Mouse (Mus musculus): ENCODE results near the gene Atp11b. TPM values are rescaled to one million over a fixed set of nuclear protein-coding genes. Genes with fewer than 3 reads are reported as not detected.

Atp11b gene
- polyA plus RNA-seq, 1 experiment from 2014 or later, result 31.4 TPM

DNA sequence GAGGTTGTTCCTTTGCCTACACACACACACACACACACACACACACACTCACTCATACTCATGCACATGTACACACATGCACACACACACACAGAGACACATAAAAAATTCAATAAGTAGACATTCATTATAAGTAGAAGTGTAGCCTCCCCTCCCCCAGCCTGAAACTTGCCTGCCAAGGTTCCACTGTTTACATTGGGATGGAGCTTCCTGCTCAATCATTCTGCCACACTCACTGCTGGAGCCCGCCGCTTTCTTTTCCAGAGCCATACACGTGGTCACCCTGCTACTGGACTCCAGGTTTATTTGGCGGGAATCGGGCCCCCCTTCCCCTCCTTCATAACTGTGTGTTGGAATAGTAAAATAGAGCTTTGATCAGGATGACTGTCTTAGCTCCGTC lies 24.4 kb upstream of the Atp11b start:
- H3K9me3 ChIP-seq (ENCODE audit: low read length), result 0 out of 2 replicates have a peak, but pooled peaks cover 5% of the 10 kb centered on the region
- H3K27me3 ChIP-seq (ENCODE audit: insufficient read depth, low read length), result no peaks in the 10 kb centered on the region
- H3K4me2 ChIP-seq (replicated peaks; ENCODE audit: low read depth, low read length), result no peak overlapping the region
- H3K9ac ChIP-seq (replicated peaks; ENCODE audit: low read length), result no peak overlapping the region
- no peaks in the 10 kb centered on the region for H3K4me1 ChIP-seq (ENCODE audit: insufficient read depth, low read length)
- no peak overlapping the region for H3K4me3 ChIP-seq (ENCODE audit: low read length)
- WGBS, result 47% methylated on average over 6 of the region's 6 CpGs
- no peak for ATAC-seq (ENCODE audit: low FRiP score, low TSS enrichment)
- H3K27ac ChIP-seq (ENCODE audit: low read length), result no peak overlapping the region
- no peaks in the 10 kb centered on the region for H3K36me3 ChIP-seq (ENCODE audit: insufficient read depth, low read length)

DNA sequence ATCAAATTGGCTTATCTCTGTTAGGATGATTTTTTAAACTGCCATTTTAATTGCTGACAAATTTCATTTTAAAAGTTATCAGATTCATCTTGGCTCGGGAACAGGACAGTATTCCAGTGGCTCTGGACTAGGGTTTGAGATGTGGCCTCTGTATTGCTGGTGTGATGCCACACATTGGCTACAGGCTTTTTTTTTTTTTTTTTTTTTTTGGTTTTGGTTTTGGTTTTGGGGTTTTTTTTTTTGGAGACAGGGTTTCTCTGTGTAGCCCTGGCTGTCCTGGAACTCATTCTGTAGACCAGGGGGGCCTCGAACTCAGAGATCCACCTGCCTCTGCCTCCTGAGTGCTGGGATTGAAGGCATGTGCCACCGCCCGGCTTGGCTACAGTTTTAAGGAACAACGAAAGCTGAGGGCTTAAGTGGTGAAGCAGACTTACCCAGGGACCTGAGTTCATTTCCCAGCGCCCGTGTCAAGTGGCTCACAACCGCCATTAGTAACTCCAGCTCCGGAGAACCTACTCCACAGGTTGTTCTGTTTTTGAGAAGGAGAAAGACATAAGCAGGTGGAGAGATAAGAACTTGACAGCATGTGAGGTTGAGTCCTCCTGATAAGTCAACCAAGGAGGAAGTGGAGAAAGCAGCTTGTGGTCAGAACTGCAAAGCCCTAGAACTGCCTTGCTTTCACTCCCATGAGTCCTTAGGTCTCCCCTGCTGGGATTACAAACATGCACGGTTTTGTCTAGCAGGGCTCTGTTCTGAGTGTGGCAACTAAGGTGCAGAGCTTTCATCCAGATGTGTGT lies 21.7 kb upstream of the Atp11b start:
- H3K4me3 ChIP-seq (ENCODE audit: low read length), result no peak overlapping the region
- no peak for ATAC-seq (ENCODE audit: low FRiP score, low TSS enrichment)
- H3K27ac ChIP-seq (ENCODE audit: low read length), result no peak overlapping the region
- no peak overlapping the region for H3K9ac ChIP-seq (replicated peaks; ENCODE audit: low read length)
- 0 out of 2 replicates have a peak, but pooled peaks cover 5% of the 10 kb centered on the region for H3K9me3 ChIP-seq (ENCODE audit: low read length)
- WGBS, result 83% methylated on average over 10 of the region's 10 CpGs
- H3K36me3 ChIP-seq (ENCODE audit: insufficient read depth, low read length), result no peaks in the 10 kb centered on the region
- H3K4me1 ChIP-seq (ENCODE audit: insufficient read depth, low read length), result no peaks in the 10 kb centered on the region
- no peak overlapping the region for H3K4me2 ChIP-seq (replicated peaks; ENCODE audit: low read depth, low read length)
- H3K27me3 ChIP-seq (ENCODE audit: insufficient read depth, low read length), result no peaks in the 10 kb centered on the region

DNA sequence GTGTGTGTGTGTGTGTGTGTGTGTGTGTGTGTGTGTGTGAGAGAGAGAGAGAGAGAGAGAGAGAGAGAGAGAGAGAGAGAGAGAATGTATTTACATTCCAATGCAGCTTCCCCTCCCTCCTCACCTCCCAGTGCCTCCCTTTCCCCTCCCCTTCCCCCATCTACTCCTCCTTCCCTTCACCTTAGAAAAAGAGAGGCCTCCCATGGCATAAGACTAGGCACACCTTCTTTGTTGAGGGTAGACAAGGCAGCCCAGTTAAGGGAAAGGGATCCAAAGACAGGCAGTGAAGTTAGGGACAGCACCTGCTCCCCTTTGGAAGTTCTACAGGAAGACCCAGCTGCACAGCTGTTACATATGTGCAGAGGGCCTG lies 21.1 kb upstream of the Atp11b start:
- Histone ChIP-seq H3K4me1 (ENCODE audit: insufficient read depth, low read length) (no peaks in the 10 kb centered on the region), H3K27ac (ENCODE audit: low read length) (no peak overlapping the region), H3K27me3 (ENCODE audit: insufficient read depth, low read length) (no peaks in the 10 kb centered on the region), H3K9me3 (ENCODE audit: low read length) (0 out of 2 replicates have a peak, but pooled peaks cover 5% of the 10 kb centered on the region), H3K4me2 (replicated peaks; ENCODE audit: low read depth, low read length) (no peak overlapping the region), H3K4me3 (ENCODE audit: low read length) (no peak overlapping the region), H3K9ac (replicated peaks; ENCODE audit: low read length) (no peak overlapping the region), H3K36me3 (ENCODE audit: insufficient read depth, low read length) (no peaks in the 10 kb centered on the region)
- no peak for ATAC-seq (ENCODE audit: low FRiP score, low TSS enrichment)

DNA sequence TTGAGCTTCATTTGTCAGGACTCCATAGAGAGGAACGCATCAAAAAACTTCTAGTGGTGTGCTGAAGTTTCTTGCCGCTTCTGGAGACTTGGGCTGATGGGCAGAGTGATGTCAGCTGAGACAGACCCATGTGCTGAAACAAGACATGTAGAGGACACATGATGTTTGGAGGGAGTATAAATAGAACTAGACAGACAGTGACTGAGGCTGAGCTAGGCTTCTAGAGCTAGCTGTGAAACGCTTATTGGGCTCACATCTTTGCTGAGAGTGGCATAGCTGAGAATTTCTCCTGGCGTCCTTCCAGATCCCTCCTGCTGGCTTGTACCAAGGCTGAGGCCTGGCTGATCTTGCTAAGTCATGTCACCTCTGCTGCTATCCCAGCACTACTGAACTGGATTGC lies 19.4 kb upstream of the Atp11b start:
- no peaks in the 10 kb centered on the region for H3K36me3 ChIP-seq (ENCODE audit: insufficient read depth, low read length)
- no peak overlapping the region for H3K4me3 ChIP-seq (ENCODE audit: low read length)
- H3K9ac ChIP-seq (replicated peaks; ENCODE audit: low read length), result no peak overlapping the region
- H3K27me3 ChIP-seq (ENCODE audit: insufficient read depth, low read length), result no peaks in the 10 kb centered on the region
- WGBS, result 79% methylated on average over 4 of the region's 4 CpGs
- ATAC-seq (ENCODE audit: low FRiP score, low TSS enrichment), result no peak
- no peak overlapping the region for H3K27ac ChIP-seq (ENCODE audit: low read length)
- no peaks in the 10 kb centered on the region for H3K4me1 ChIP-seq (ENCODE audit: insufficient read depth, low read length)
- H3K9me3 ChIP-seq (ENCODE audit: low read length), result 0 out of 2 replicates have a peak, but pooled peaks cover 5% of the 10 kb centered on the region
- no peak overlapping the region for H3K4me2 ChIP-seq (replicated peaks; ENCODE audit: low read depth, low read length)

DNA sequence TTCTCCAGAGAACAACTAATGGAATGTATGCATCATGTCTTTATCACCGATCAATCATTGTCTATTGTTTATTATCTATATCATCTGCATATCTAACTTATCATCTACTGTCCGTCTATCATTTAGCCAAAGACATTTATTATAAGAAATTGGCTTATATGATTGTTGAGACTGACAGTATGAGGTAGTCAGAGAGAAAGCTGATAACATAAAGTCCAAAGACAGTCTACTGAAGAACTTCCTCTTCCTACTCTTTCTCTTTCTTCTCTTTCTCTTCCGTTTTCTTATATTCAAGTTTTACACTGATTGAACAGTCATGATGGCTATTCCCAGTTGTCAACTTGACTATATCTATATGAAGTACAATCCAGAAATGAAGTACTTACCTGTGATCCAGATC lies 15.8 kb upstream of the Atp11b start:
- H3K27me3 ChIP-seq (ENCODE audit: insufficient read depth, low read length), result no peaks in the 10 kb centered on the region
- ATAC-seq (ENCODE audit: low FRiP score, low TSS enrichment), result no peak
- 0 out of 2 replicates have a peak, but pooled peaks cover 5% of the 10 kb centered on the region for H3K9me3 ChIP-seq (ENCODE audit: low read length)
- H3K27ac ChIP-seq (ENCODE audit: low read length), result no peak overlapping the region
- H3K4me3 ChIP-seq (ENCODE audit: low read length), result no peak overlapping the region
- no peaks in the 10 kb centered on the region for H3K4me1 ChIP-seq (ENCODE audit: insufficient read depth, low read length)
- no peak overlapping the region for H3K9ac ChIP-seq (replicated peaks; ENCODE audit: low read length)
- 93% methylated on average over 3 of the region's 3 CpGs for WGBS
- no peak overlapping the region for H3K4me2 ChIP-seq (replicated peaks; ENCODE audit: low read depth, low read length)
- no peaks in the 10 kb centered on the region for H3K36me3 ChIP-seq (ENCODE audit: insufficient read depth, low read length)

DNA sequence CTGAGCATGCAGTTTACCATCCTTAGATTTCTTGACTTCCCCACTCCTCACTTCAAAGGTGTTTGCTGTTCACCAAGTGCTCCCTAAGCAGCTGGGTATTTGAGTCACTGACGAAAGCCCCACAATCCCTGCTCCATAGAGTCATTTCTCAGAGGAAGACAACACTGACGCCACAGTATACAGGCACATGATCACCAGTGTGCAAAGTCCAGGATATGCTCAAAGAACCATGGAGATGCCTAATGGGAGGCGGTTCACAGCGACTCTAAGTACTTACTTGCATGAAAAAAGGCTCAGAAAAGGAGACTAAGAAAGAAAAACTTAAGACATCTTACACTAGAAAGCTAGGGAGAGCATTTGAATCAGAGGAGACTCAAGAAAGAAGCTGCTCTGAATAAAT lies 8.9 kb upstream of the Atp11b start:
- Histone ChIP-seq H3K9me3 (ENCODE audit: low read length) (no peaks in the 10 kb centered on the region), H3K27me3 (ENCODE audit: insufficient read depth, low read length) (no peaks in the 10 kb centered on the region), H3K4me1 (ENCODE audit: insufficient read depth, low read length) (no peaks in the 10 kb centered on the region), H3K36me3 (ENCODE audit: insufficient read depth, low read length) (no peaks in the 10 kb centered on the region), H3K9ac (replicated peaks; ENCODE audit: low read length) (no peak overlapping the region), H3K4me2 (replicated peaks; ENCODE audit: low read depth, low read length) (no peak overlapping the region), H3K27ac (ENCODE audit: low read length) (no peak overlapping the region), H3K4me3 (ENCODE audit: low read length) (no peak overlapping the region)
- ATAC-seq (ENCODE audit: low FRiP score, low TSS enrichment), result peak; percentile 80
- WGBS, result 44% methylated on average over 4 of the region's 4 CpGs

DNA sequence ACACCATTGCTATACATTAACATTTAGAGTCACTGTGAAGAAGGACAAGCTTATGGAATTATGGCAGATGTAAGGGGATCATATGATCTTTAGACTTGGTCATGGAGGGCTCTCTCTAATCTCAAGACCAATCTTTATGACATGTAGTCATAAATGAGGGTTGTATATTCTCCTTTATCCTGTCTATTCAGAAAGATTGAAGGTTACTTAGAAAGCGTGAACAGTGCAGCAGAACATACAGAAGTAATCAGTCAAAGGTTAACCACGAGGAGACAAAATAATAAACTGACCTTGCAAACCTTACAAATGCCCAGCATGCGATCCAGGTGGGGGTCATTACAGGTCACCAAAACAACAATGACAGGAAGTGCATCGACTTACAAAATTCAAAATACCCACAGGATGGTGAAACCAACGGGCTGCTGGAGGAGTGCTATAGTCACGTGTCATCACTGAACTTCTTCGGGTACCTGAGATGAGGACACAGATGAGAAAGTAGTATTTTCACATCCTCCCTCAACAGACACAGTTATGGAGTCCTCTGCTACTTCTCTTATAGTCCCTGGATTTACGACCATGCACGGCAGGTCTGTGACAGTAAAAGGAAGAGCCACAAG lies 7.0 kb upstream of the Atp11b start:
- no peak overlapping the region for H3K4me2 ChIP-seq (replicated peaks; ENCODE audit: low read depth, low read length)

DNA sequence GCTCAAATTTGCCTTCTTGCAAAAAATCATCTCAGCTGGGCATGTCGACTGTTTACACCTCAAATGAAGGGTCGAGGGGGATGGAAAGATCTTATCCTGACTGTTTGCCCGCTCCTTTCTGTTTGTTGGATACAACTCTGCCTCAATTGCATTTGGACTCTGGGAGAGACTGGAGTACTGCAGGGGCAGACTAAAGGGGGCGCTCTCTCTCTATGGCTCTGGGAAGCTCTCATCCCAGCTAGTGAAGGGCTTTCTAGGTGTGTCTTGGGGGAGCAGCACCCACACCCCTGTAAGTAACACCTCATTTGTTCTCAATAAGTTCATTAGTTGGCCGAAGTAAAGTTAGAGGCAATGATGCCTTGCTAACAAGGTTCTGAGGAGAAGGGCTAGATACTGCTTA lies 3.6 kb upstream of the Atp11b start:
- ATAC-seq (ENCODE audit: low FRiP score, low TSS enrichment), result no peak
- H3K36me3 ChIP-seq (ENCODE audit: insufficient read depth, low read length), result no peaks in the 10 kb centered on the region
- 56% methylated on average over 5 of the region's 5 CpGs for WGBS
- H3K27ac ChIP-seq (ENCODE audit: low read length), result no peak overlapping the region
- no peak overlapping the region for H3K9ac ChIP-seq (replicated peaks; ENCODE audit: low read length)
- no peaks in the 10 kb centered on the region for H3K27me3 ChIP-seq (ENCODE audit: insufficient read depth, low read length)
- peaks cover 5% of the 10 kb centered on the region; the same call in 1 of the 2 replicates for H3K4me1 ChIP-seq (ENCODE audit: insufficient read depth, low read length)
- no peaks in the 10 kb centered on the region for H3K9me3 ChIP-seq (ENCODE audit: low read length)
- H3K4me2 ChIP-seq (replicated peaks; ENCODE audit: low read depth, low read length), result no peak overlapping the region
- H3K4me3 ChIP-seq (ENCODE audit: low read length), result no peak overlapping the region

More for the DNA sequence above, 7.0 kb upstream of the Atp11b start:
- Histone ChIP-seq H3K27ac (ENCODE audit: low read length) (no peak overlapping the region), H3K4me3 (ENCODE audit: low read length) (no peak overlapping the region), H3K27me3 (ENCODE audit: insufficient read depth, low read length) (no peaks in the 10 kb centered on the region), H3K4me1 (ENCODE audit: insufficient read depth, low read length) (no peaks in the 10 kb centered on the region), H3K9me3 (ENCODE audit: low read length) (no peaks in the 10 kb centered on the region), H3K9ac (replicated peaks; ENCODE audit: low read length) (no peak overlapping the region), H3K36me3 (ENCODE audit: insufficient read depth, low read length) (no peaks in the 10 kb centered on the region)
- ATAC-seq (ENCODE audit: low FRiP score, low TSS enrichment), result no peak
- WGBS, result 36% methylated on average over 9 of the region's 9 CpGs

DNA sequence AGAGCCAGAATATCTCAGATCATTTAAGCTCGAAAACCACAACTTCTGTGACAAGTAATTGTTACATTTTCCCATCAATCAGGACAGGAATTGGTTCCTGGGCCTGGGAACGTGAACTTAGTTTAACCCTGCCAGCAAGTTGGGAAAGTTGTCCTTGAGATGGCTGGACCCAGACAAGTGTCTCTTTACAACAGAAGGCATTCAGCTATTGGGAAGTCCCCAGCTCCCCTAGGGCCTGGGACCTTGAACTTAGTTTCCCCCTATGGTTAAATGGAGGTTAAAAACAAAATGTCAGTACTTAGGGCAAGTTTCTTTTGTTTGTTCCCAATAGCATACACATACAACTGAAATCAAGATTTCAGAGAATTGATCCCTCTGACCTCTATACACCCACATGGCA lies 2.2 kb upstream of the Atp11b start:
- Histone ChIP-seq H3K4me1 (ENCODE audit: insufficient read depth, low read length) (peaks cover 10% of the 10 kb centered on the region; the same call in 1 of the 2 replicates), H3K9me3 (ENCODE audit: low read length) (no peaks in the 10 kb centered on the region), H3K36me3 (ENCODE audit: insufficient read depth, low read length) (no peaks in the 10 kb centered on the region), H3K27me3 (ENCODE audit: insufficient read depth, low read length) (no peaks in the 10 kb centered on the region), H3K4me2 (replicated peaks; ENCODE audit: low read depth, low read length) (no peak overlapping the region), H3K9ac (replicated peaks; ENCODE audit: low read length) (no peak overlapping the region), H3K4me3 (ENCODE audit: low read length) (no peak overlapping the region), H3K27ac (ENCODE audit: low read length) (no peak overlapping the region)
- ATAC-seq (ENCODE audit: low FRiP score, low TSS enrichment), result no peak
- 44% methylated on average over 2 of the region's 2 CpGs for WGBS

DNA sequence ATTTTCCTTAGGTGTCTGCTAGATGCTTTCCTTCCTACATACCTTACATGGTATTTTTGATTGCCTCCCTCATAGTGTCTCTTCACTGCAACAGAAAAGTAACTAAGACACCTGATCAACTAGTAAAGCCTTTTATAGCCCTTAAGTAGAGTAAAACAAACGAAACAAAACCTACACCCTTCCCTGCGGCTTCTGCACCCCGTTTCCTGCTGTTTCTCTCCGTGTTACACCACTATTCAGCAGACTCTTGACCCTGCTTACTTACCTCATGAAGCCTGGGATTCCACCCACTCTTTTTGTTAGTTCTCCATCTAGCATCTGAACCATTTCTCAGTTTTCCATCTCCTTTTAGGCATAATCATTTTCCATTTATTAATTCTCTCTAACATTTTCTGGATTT lies 8.8 kb downstream of the Atp11b start:
- H3K9me3 ChIP-seq (ENCODE audit: low read length), result no peaks in the 10 kb centered on the region
- no peak for ATAC-seq (ENCODE audit: low FRiP score, low TSS enrichment)
- no peaks in the 10 kb centered on the region for H3K27me3 ChIP-seq (ENCODE audit: insufficient read depth, low read length)
- no peak overlapping the region for H3K4me3 ChIP-seq (ENCODE audit: low read length)
- no peak overlapping the region for H3K4me2 ChIP-seq (replicated peaks; ENCODE audit: low read depth, low read length)
- H3K27ac ChIP-seq (ENCODE audit: low read length), result no peak overlapping the region
- 37% methylated on average over 4 of the region's 4 CpGs for WGBS
- H3K36me3 ChIP-seq (ENCODE audit: insufficient read depth, low read length), result no peaks in the 10 kb centered on the region
- H3K9ac ChIP-seq (replicated peaks; ENCODE audit: low read length), result no peak overlapping the region
- H3K4me1 ChIP-seq (ENCODE audit: insufficient read depth, low read length), result no peaks in the 10 kb centered on the region
